Mouse (Mus musculus) bone marrow, adult 2 months (tissue): Measurements from ENCODE around the gene Cpa5.

Experiments used
- CTCF ChIP-seq: fragments of 200-500 bp; IDR thresholded peaks from 2 replicates; pipeline ENCODE4 v1.5.1; 2011; ENCODE audit warnings: low read length, control low read depth; ENCODE audit not compliant: control insufficient read depth, insufficient read depth
- POLR2A ChIP-seq: fragments of 200-500 bp; IDR thresholded peaks from 2 replicates; pipeline ENCODE4 v1.6.1; 2011; ENCODE audit warnings: low read depth, mild to moderate bottlenecking, control low read depth, low read length, borderline replicate concordance; ENCODE audit not compliant: control insufficient read depth

DNA sequence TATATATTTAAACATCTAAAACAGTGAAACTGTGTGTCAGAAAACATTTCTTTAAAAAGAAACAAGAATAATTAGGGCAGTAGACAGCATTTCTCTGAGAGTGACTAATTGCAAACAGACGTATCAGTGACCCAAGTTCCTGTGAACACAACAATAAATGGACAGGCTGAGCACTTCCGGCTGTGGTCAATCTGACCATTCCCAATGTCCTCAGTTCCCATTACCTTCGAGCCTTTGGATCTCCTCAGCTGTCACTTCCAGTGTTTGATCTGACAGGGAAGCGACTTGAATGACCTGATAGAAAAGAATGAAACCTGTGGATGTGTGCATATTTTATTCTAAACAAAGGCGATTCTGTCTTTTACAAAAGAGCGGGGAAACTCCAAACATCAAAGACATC lies 55.2 kb downstream of the Cpa5 start:
- TF ChIP-seq POLR2A (no peak), CTCF (no peak)
